Mouse (Mus musculus) heart, postnatal 0 days (tissue): ENCODE results near the gene Snx1. TPM values are rescaled to one million over a fixed set of nuclear protein-coding genes. Genes with fewer than 3 reads are reported as not detected.

ENCODE experiments used
- ATAC-seq: fragments of 200-750 bp; cut with Nextera tagmentation; 2 replicates; pipeline ENCODE4 v1.8.0; 2017; ENCODE audit warnings: low read depth, moderate number of reproducible peaks, moderate library complexity; ENCODE audit not compliant: insufficient read depth
- DNase-seq: peaks from one replicate; pipeline ENCODE4 v3.0.0-alpha.2; 2016; ENCODE audit warnings: low spot score
- H3K27ac ChIP-seq: fragments of 300-500 bp; sonication (generic); 2 replicates; pipeline ENCODE4 v1.5.1; 2014; ENCODE audit warnings: low read depth, mild to moderate bottlenecking
- H3K27me3 ChIP-seq: fragments of 300-500 bp; sonication (generic); 2 replicates; pipeline ENCODE4 v1.6.1; 2014; ENCODE audit warnings: low read length, mixed read lengths; ENCODE audit not compliant: control insufficient read depth, insufficient read depth
- H3K36me3 ChIP-seq: fragments of 300-500 bp; sonication (generic); replicated peaks from 2 replicates; pipeline ENCODE4 v1.6.1; 2014; ENCODE audit warnings: low read length, mixed read lengths; ENCODE audit not compliant: control insufficient read depth, insufficient read depth
- H3K4me1 ChIP-seq: fragments of 300-500 bp; sonication (generic); 2 replicates; pipeline ENCODE4 v1.6.1; 2014; ENCODE audit warnings: antibody characterized with exemption; ENCODE audit not compliant: control insufficient read depth, insufficient read depth
- H3K4me2 ChIP-seq: fragments of 300-500 bp; sonication (generic); 2 replicates; pipeline ENCODE4 v1.6.1; 2014; ENCODE audit warnings: low read depth, mild to moderate bottlenecking, low read length, moderate library complexity
- H3K4me3 ChIP-seq: fragments of 300-500 bp; sonication (generic); 2 replicates; pipeline ENCODE4 v1.5.1; 2014; ENCODE audit warnings: low read depth, low read length
- H3K9ac ChIP-seq: fragments of 300-500 bp; sonication (generic); replicated peaks from 2 replicates; pipeline ENCODE4 v1.6.1; 2014; ENCODE audit warnings: low read depth, low read length, mixed read lengths
- H3K9me3 ChIP-seq: fragments of 300-500 bp; sonication (generic); replicated peaks from 2 replicates; pipeline ENCODE4 v1.6.1; 2016; ENCODE audit warnings: low read length; ENCODE audit not compliant: control insufficient read depth
- CTCF ChIP-seq: IDR thresholded peaks from 2 replicates; pipeline ENCODE4 v1.5.1; 2016; ENCODE audit warnings: antibody characterized with exemption, control low read depth, low read depth
- EP300 ChIP-seq: IDR thresholded peaks from 2 replicates; pipeline ENCODE4 v1.6.1; 2016; ENCODE audit warnings: antibody characterized with exemption, low read depth
- WGBS: fragments of 180-500 bp; shearing (Covaris S2); extraction: QIAGEN DNeasy Blood & Tissue Kit; methylation state at CpG from one replicate; pipeline ENCODE4 v1.1.7; 2014; 5-methylcytosine and 5-hydroxymethylcytosine counted together
- polyA plus RNA-seq: library from polyadenylated mRNA; unstranded; fragments of >200 nt; fragmentation: Nextera tagmentation; extraction: Ambion mirVana; gene quantifications from 2 replicates; pipeline ENCODE4 v1.2.1, GENCODE M21; 2015
- total RNA-seq: library from RNA; depleted of rRNA; stranded (reverse); fragments of >200 nt; gene quantifications from 2 replicates; pipeline ENCODE4 v1.2.3, GENCODE M21; 2014; ENCODE audit warnings: low replicate concordance

Snx1 gene
- total and polyA plus RNA-seq, 2 experiments from 2014 or later = 44.6 to 63.4 TPM

DNA sequence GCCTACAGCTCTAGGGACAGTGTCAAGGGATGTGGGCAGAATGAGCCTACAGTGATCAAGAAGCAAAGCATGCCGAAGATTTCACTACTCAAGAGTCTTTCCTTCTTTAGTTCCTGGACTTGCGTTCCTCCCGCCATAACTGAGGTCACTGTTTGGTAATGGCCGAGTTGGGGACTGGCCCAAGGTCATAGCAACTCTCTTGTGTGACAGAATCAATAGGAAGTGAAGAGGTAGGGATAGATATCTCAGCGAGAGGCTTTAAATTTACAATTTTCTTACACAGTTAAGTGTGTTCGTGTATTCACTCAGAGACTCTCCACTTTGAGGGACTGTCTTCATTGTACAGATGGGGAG is 783 bp upstream of the Snx1 start:
- H3K4me3 ChIP-seq = peak overlapping the region; percentile 64
- TF ChIP-seq CTCF = no peak
- no peak for TF ChIP-seq EP300
- peaks cover 22% of the 10 kb centered on the region for H3K4me1 ChIP-seq
- H3K27me3 ChIP-seq = no peaks in the 10 kb centered on the region
- 0 out of 2 replicates have a peak, but pooled peaks cover 4% of the 10 kb centered on the region for H3K36me3 ChIP-seq
- DNase-seq = peak; percentile 33
- peak overlapping the region; percentile 75 for H3K27ac ChIP-seq
- 27% methylated on average over 6 of the region's 6 CpGs for WGBS
- peak overlapping the region; percentile 66 for H3K4me2 ChIP-seq
- peak overlapping the region; percentile 38 for H3K9ac ChIP-seq
- no peak for ATAC-seq
- no peaks in the 10 kb centered on the region for H3K9me3 ChIP-seq

DNA sequence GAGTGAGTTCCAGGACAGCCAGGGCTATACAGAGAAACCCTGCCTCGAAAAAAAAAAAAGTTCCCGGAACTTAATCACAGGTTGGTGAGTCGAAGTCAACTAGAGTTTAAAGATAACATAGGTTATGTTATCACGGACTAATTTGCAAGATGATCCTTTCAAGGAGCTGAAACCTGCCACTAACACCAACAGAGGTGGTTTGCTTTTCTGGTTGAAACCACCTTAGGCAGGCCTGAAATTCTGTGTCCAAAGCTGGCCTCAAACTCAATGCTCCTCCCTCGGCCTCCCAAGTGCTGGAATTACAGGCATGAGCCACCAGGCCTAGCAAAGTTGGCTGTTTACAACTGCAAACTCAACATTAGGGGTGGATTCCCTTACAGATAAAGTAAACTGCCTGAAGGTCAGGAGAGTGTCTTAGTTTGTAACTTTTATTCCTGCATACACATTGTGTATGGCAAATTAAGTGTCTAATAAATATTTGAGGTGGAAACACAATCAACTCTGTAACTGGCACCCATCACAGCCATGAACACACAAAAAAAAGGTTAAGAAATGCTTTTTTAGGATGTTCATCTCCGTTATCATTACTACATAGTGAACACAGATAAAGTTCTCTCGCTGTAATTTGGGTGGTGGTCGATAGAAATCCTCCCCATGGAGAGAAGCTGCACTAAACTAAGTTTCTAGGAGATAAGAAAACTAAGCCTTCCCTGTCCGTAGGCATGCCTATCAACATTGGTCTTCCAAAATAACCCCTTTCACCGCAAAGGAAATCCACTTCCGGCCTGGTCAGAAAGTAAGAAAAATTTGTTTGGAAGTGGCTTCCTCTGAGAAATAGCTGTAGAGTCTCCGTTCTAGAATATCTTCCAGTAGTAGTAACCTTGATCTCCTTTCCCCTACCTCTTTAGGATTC is 588 bp downstream of the Snx1 start:
- peak overlapping the region; percentile 38 for H3K9ac ChIP-seq
- no peak for TF ChIP-seq CTCF
- TF ChIP-seq EP300 = no peak
- H3K9me3 ChIP-seq = no peaks in the 10 kb centered on the region
- 0 out of 2 replicates have a peak, but pooled peaks cover 2% of the 10 kb centered on the region for H3K36me3 ChIP-seq
- ATAC-seq (no peak), DNase-seq (no peak)
- WGBS = 38% methylated on average over 12 of the region's 12 CpGs
- peak overlapping the region; percentile 64 for H3K4me3 ChIP-seq
- peaks cover 22% of the 10 kb centered on the region for H3K4me1 ChIP-seq
- H3K27ac ChIP-seq = peak overlapping the region; percentile 89
- H3K4me2 ChIP-seq = peak overlapping the region; percentile 89
- H3K27me3 ChIP-seq = no peaks in the 10 kb centered on the region

DNA sequence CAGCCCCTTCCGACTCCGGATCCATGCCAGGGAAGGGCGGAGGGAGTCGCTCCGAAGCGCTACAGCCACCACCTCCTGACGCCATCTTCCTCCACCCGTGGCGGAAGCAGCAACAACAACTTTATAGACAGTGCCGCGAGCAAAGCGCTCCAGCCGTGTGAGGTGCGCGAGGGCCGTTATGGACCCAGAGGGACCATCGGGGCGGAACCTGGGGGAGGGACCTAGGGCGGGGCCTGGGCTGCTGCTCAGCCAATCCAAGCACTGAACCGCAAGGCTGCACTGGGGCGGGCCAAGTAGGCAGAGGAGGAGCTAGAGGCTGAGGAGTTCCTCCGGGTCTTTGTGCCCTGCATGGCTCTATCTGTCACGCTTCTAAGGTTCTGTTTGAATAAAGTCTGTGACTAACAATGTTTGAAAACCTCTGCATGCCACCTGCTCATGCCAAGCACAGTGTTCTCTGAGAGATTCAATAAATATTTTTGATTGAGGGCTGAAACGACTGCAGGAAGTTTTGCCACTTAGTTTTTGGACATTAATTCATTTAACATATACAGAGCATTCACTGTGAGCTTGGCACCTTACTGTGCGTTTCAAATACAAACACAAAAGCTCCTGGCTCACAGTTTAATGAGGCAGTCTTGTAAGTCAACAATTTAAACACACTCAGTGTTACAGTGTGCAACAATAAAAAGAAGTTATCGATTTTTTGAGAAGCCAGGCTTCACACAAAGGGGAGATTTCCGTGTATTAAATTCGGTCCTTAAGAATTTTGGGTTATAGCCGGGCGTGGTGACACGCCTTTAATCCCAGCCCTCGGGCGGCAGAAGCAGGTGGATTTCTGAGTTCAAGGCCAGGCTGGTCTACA is 1.5 kb downstream of the Snx1 start:
- H3K36me3 ChIP-seq = no peaks in the 10 kb centered on the region
- TF ChIP-seq CTCF (no peak), EP300 (no peak)

DNA sequence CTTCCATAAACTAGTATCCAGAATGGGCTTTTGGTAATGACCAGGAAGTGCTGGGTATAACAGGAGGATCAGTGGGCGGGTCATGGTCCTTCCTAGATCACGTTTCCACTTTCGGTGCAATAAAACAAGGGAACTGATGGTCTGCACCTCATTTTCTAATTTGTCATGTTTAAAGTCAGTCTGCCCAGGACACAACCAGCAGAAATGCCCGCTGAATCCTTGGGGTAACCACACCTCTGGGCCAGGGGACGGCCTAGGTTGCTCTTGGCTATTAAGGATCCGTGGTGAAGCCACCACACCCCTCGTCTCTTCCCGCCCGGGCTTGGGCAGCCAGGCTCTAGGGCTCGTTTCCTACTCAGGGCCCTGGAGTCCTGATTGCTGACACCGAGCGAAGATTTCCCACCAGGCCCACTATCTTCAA is 2.3 kb downstream of the Snx1 start:
- Histone ChIP-seq H3K9ac (peak overlapping the region; percentile 77), H3K27ac (peak overlapping the region; percentile 89), H3K4me3 (peak overlapping the region; percentile 74), H3K9me3 (no peaks in the 10 kb centered on the region), H3K4me1 (peaks cover 22% of the 10 kb centered on the region), H3K36me3 (no peaks in the 10 kb centered on the region), H3K4me2 (peak overlapping the region; percentile 89), H3K27me3 (no peaks in the 10 kb centered on the region)
- WGBS = under 1% methylated on average over 12 of the region's 12 CpGs
- DNase-seq (no peak), ATAC-seq (no peak; the same call in 1 of the 2 replicates)
- TF ChIP-seq EP300 (no peak), CTCF (no peak)

More for the DNA sequence above, 1.5 kb downstream of the Snx1 start:
- Histone ChIP-seq H3K4me2 (peak overlapping the region; percentile 89), H3K9ac (peak overlapping the region; percentile 77), H3K27ac (peak overlapping the region; percentile 89), H3K4me3 (peak overlapping the region; percentile 74), H3K9me3 (no peaks in the 10 kb centered on the region), H3K4me1 (peaks cover 22% of the 10 kb centered on the region), H3K27me3 (no peaks in the 10 kb centered on the region)
- ATAC-seq (peak; percentile 97), DNase-seq (peak; percentile 95)
- WGBS = 18% methylated on average over 33 of the region's 33 CpGs

DNA sequence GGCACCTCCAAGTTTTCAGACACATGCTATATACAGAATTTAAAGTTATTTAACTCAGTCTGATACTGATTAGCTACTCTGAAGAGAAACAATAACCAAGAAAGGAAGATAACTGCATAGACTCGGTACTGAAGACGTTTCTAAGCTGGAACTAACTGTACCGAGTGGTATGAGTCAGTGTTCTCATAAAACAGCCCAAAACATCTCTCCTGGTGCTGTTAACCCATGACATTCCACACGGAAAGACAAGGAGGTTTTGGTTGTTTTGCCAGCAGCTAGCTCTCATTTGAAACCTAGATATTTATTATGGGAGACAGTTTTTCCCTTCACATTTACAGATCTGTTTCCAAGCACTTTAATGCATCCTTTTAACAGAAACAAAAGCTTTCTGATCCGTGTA is 2.7 kb downstream of the Snx1 start:
- ATAC-seq = no peak

More for the DNA sequence above, 2.7 kb downstream of the Snx1 start:
- Histone ChIP-seq H3K4me3 (peak overlapping the region; percentile 74), H3K9me3 (no peaks in the 10 kb centered on the region), H3K4me1 (peaks cover 22% of the 10 kb centered on the region), H3K27ac (peak overlapping the region; percentile 89; the same call in 1 of the 2 replicates), H3K27me3 (no peaks in the 10 kb centered on the region), H3K36me3 (no peaks in the 10 kb centered on the region), H3K4me2 (peak overlapping the region; percentile 89), H3K9ac (peak overlapping the region; percentile 77)
- DNase-seq = no peak
- no peak for TF ChIP-seq CTCF
- WGBS = 17% methylated on average over 5 of the region's 5 CpGs
